Mouse (Mus musculus) splenic B cell, adult 2 months (primary cell): ENCODE results near the gene Gm1673.
"Not testable (repeated sequence)": the region's sequence is repeated elsewhere in the genome, so short reads cannot be mapped to it uniquely, and the experiment has no call there.

Experiments
- DNase-seq: peaks from one replicate; pipeline ENCODE4 v3.0.0-alpha.2; 2011; ENCODE audit warnings: low read depth, low spot score
- H3K27me3 ChIP-seq: 2 replicates; pipeline ENCODE4 v1.6.1; 2012; ENCODE audit warnings: mild to moderate bottlenecking, low read length, moderate library complexity, mixed read lengths; ENCODE audit not compliant: control insufficient read depth, poor library complexity, insufficient read depth, severe bottlenecking
- H3K36me3 ChIP-seq: 2 replicates; pipeline ENCODE4 v1.6.1; 2012; ENCODE audit warnings: mild to moderate bottlenecking, low read length, moderate library complexity, mixed read lengths; ENCODE audit not compliant: control insufficient read depth, poor library complexity, insufficient read depth, severe bottlenecking

Gene Gm1673

DNA sequence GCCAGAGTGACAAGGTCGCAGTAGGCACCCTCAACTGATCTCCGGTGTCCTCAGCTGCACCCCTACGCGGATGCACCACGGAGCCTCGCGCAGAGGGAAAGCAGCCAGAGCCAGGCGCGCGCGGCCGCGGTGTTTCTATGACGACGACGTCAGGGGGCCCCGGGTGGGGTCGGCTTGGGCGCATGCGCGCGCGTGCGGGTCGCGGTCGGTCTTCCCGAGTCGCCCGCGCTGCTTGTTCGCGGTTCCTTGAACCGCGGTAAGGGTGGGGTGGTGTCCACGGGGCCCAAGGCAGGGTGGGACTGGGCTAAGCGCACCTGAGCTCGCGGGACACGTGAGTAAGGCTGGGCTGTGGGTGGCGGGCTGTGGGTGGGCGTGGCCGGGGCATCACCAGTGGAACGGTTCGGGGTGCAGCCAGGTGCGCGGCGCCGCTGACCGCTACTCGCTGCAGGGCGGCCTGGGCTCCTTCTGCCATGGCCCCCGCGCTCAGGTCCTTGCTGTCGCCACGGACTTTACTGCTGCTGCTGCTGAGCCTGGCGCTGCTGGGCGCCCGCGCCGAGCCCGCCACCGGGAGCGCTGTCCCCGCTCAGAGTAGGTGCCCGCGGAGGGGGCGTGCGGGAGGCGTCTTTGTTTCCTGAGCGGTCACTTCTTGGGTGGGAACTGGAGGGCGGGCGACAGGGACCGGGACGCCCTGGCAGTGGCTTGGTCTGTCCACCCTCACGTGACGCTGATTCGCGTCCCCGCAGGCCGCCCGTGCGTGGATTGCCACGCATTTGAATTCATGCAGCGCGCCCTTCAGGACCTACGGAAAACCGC lies at the start of gene Gm1673:
Gm1673 (plus strand) TSS at position 125 of the 813 bp plus-strand sequence.
- Histone ChIP-seq H3K36me3 (no peaks in the 10 kb centered on the region), H3K27me3 (peaks cover 2% of the 10 kb centered on the region; the same call in 1 of the 2 replicates)
- peak; percentile 52 for DNase-seq

GRCm38 (mm10) chr5:33934081-33934480 lies 49.2 kb upstream of the Gm1673 start:
- no peak for DNase-seq
- H3K27me3 ChIP-seq: no peaks in the 10 kb centered on the region

DNA sequence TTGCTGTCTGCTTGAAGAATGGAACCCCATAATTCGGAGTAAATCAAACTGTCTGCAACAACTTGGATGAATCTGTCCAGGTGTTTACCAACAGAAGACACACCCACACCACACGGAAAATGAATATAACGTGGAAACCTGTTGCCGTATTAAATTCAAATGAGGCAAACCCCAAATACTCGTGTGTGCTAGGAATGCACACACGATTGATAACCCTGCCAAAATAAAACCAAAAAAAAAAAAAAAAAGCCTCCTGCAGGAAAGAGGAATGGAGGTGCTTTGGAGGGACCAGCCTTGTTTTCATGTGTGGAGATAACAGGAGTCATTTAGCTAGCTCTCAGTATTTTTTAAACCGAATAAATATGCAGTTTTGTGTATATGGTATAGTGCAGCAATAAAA lies 48.4 kb upstream of the Gm1673 start:
- DNase-seq: no peak
- no peaks in the 10 kb centered on the region for H3K36me3 ChIP-seq

More at GRCm38 (mm10) chr5:33934081-33934480, 49.2 kb upstream of the Gm1673 start:
- H3K36me3 ChIP-seq: no peaks in the 10 kb centered on the region

GRCm38 (mm10) chr5:33935700-33936111 lies 47.5 kb upstream of the Gm1673 start:
- Histone ChIP-seq H3K36me3 (no peaks in the 10 kb centered on the region), H3K27me3 (no peaks in the 10 kb centered on the region)
- DNase-seq: no peak

More for the DNA sequence above, 48.4 kb upstream of the Gm1673 start:
- no peaks in the 10 kb centered on the region for H3K27me3 ChIP-seq

- Histone ChIP-seq H3K27me3 (no peaks in the 10 kb centered on the region), H3K36me3 (no peaks in the 10 kb centered on the region)
- peak; percentile 99 for DNase-seq
Measured at GRCm38 (mm10) chr5:33936120-33936707, 47.0 kb upstream of the Gm1673 start, which contains the start of gene Nelfa. TSS of gene Nelfa (minus strand) at chr5:33936413.

- H3K27me3 ChIP-seq: no peaks in the 10 kb centered on the region
- no peaks in the 10 kb centered on the region for H3K36me3 ChIP-seq
- DNase-seq: no peak
Measured at GRCm38 (mm10) chr5:33937230-33937629, 46.0 kb upstream of the Gm1673 start.

DNA sequence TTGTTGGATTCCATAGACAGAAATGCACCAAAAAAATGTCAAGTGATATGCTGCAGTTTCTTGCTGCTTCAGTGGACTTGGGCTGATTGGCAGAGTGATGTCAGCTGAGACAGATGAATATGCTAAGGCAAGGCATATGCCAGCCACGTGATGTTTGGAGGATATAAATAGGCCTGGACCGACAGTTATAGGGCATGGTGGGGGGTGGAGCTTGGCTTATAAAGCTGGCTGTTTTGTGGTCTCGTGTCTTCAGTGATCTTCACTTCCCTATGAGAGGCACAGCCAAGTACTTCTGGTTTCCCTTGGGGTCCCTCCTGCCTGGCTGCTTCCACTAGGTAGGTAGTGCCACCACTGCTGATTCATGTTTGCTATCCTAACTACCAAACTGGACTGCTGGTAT lies 44.8 kb upstream of the Gm1673 start:
- peak; percentile 95 for DNase-seq
- no peaks in the 10 kb centered on the region for H3K36me3 ChIP-seq
- H3K27me3 ChIP-seq: no peaks in the 10 kb centered on the region

- not testable (repeated sequence) for H3K36me3 ChIP-seq, DNase-seq, H3K27me3 ChIP-seq
Measured at GRCm38 (mm10) chr5:33947035-33947434, 36.2 kb upstream of the Gm1673 start.

DNA sequence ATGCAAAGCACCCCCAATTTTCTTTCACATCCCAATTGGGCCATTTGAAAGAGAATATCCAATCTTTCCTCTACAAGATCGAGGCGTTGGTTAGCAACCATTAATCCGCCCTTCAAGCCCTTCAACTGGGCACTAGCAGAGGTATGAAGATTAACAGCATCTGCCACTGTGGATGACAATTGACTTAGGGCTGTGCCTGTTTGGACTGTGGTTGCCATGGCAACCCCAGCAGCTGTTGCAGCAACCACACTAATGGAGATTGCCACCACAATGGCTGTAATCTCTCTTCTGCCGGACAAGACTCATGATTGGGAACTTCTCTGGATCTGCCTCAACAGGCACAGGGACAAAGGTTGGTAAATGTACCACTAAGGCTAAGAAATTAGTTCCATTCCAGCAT lies 34.9 kb upstream of the Gm1673 start:
- no peak for DNase-seq
- Histone ChIP-seq H3K36me3 (no peaks in the 10 kb centered on the region), H3K27me3 (no peaks in the 10 kb centered on the region)

GRCm38 (mm10) chr5:33953471-33954185 lies 29.6 kb upstream of the Gm1673 start:
- no peak for DNase-seq
- H3K36me3 ChIP-seq: no peaks in the 10 kb centered on the region
- no peaks in the 10 kb centered on the region for H3K27me3 ChIP-seq

- peak; percentile 82 for DNase-seq
- H3K36me3 ChIP-seq: no peaks in the 10 kb centered on the region
- H3K27me3 ChIP-seq: no peaks in the 10 kb centered on the region
Measured at GRCm38 (mm10) chr5:33954354-33954753, 28.9 kb upstream of the Gm1673 start.

GRCm38 (mm10) chr5:33955868-33956267 lies 27.4 kb upstream of the Gm1673 start:
- DNase-seq: no peak
- H3K36me3 ChIP-seq: no peaks in the 10 kb centered on the region

GRCm38 (mm10) chr5:33959382-33959781 lies 23.9 kb upstream of the Gm1673 start:
- DNase-seq: no peak
- no peaks in the 10 kb centered on the region for H3K27me3 ChIP-seq
- no peaks in the 10 kb centered on the region for H3K36me3 ChIP-seq

More at GRCm38 (mm10) chr5:33955868-33956267, 27.4 kb upstream of the Gm1673 start:
- H3K27me3 ChIP-seq: no peaks in the 10 kb centered on the region

DNA sequence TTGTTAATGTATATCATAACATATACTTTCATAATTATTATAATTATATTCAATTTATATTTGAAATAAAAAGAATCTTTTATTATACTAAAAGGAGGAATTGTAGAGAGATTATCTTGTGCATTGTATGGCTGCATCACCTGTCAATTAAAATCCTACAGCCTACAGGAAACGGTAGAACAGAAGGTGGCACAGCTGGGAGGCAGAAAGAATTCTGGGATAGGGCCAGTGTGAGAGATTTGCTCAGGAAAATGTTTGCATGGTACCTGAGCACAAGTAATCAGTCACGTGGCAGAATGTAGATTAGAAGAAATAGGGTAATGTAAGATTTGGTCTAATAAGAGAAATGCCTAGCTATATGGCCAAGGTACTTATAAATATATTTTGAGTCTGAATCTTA lies 8.5 kb upstream of the Gm1673 start:
- no peak for DNase-seq

GRCm38 (mm10) chr5:33976267-33976666 lies 7.0 kb upstream of the Gm1673 start:
- Histone ChIP-seq H3K27me3 (no peaks in the 10 kb centered on the region), H3K36me3 (no peaks in the 10 kb centered on the region)
- DNase-seq: no peak

More for the DNA sequence above, 8.5 kb upstream of the Gm1673 start:
- Histone ChIP-seq H3K27me3 (no peaks in the 10 kb centered on the region), H3K36me3 (no peaks in the 10 kb centered on the region)
